Mouse (Mus musculus) MEL (cell line): ENCODE results near the gene Secisbp2. TPM values are rescaled to one million over a fixed set of nuclear protein-coding genes. Genes with fewer than 3 reads are reported as not detected.

Experiments
- DNase-seq: peaks from one replicate; pipeline ENCODE4 v3.0.0; 2011; ENCODE audit warnings: low read depth, low spot score
- H3K27ac ChIP-seq: 2 replicates; pipeline ENCODE4 v1.5.1; 2012; ENCODE audit warnings: low read depth, mild to moderate bottlenecking, control low read depth, low read length, moderate library complexity; ENCODE audit not compliant: control insufficient read depth
- H3K27me3 ChIP-seq, 2 experiments: fragments of 150-350 bp in 1 of 2; sonication (generic) in 1 of 2; 2 replicates each; pipeline ENCODE4 v1.6.1; 2012; ENCODE audit warnings: low read length in 2 of 2, mild to moderate bottlenecking in 2 of 2, improper control_type of control experiment in 1 of 2, moderate library complexity in 1 of 2; ENCODE audit not compliant: insufficient read depth in 2 of 2, control insufficient read depth in 1 of 2
- H3K36me3 ChIP-seq, 2 experiments: 2 replicates each; pipeline ENCODE4 v1.6.1; 2012 to 2014; ENCODE audit warnings: low read length in 2 of 2, improper control_type of control experiment in 1 of 2, inconsistent platforms in 1 of 2, mild to moderate bottlenecking in 1 of 2; ENCODE audit not compliant: insufficient read depth in 2 of 2, control insufficient read depth in 1 of 2
- H3K4me1 ChIP-seq, 2 experiments: fragments of 150-350 bp in 1 of 2; sonication (generic) in 1 of 2; 2 replicates each; pipeline ENCODE4 v1.6.1; 2012; ENCODE audit warnings: low read length in 2 of 2, improper control_type of control experiment in 1 of 2, mild to moderate bottlenecking in 1 of 2; ENCODE audit not compliant: insufficient read depth in 2 of 2, control insufficient read depth in 1 of 2
- H3K4me3 ChIP-seq, 2 experiments: fragments of 150-350 bp in 1 of 2; sonication (generic) in 1 of 2; 2 replicates each; pipeline ENCODE4 v1.5.1; 2012; ENCODE audit warnings: low read depth in 2 of 2, low read length in 2 of 2, mild to moderate bottlenecking in 2 of 2, moderate library complexity in 2 of 2, control low read depth in 1 of 2, improper control_type of control experiment in 1 of 2; ENCODE audit not compliant: control insufficient read depth in 1 of 2, insufficient read depth in 1 of 2
- H3K79me2 ChIP-seq: 2 replicates; pipeline ENCODE4 v1.6.1; 2012; ENCODE audit warnings: mild to moderate bottlenecking, low read length, moderate library complexity; ENCODE audit not compliant: control insufficient read depth, poor library complexity, insufficient read depth
- H3K9ac ChIP-seq: 2 replicates; pipeline ENCODE4 v1.6.1; 2012; ENCODE audit warnings: low read depth, mild to moderate bottlenecking, control low read depth, low read length, moderate library complexity; ENCODE audit not compliant: control insufficient read depth, poor library complexity, severe bottlenecking
- H3K9me3 ChIP-seq: fragments of 150-350 bp; sonication (generic); replicated peaks from 2 replicates; pipeline ENCODE4 v1.6.1; 2012; ENCODE audit warnings: mild to moderate bottlenecking, low read length, improper control_type of control experiment, moderate library complexity; ENCODE audit not compliant: insufficient read depth
- BHLHE40 ChIP-seq: IDR thresholded peaks from 2 replicates; pipeline ENCODE4 v1.6.1; 2012; ENCODE audit warnings: low read depth, mild to moderate bottlenecking, inconsistent platforms, low read length, improper control_type of control experiment, borderline replicate concordance
- CHD1 ChIP-seq: IDR thresholded peaks from 2 replicates; pipeline ENCODE4 v1.6.1; 2012; ENCODE audit warnings: low read depth, mild to moderate bottlenecking, inconsistent platforms, low read length, improper control_type of control experiment
- CTCF ChIP-seq, 3 experiments: IDR thresholded peaks in 2 of 3; conservative IDR thresholded peaks in 1 of 3; 2 replicates each; pipeline ENCODE4 v1.5.1; 2011 to 2012; ENCODE audit warnings: low read length in 3 of 3, low read depth in 2 of 3, mild to moderate bottlenecking in 2 of 3, improper control_type of control experiment in 1 of 3, inconsistent platforms in 1 of 3, mixed read lengths in 1 of 3, moderate library complexity in 1 of 3; ENCODE audit not compliant: control insufficient read depth in 1 of 3, insufficient read depth in 1 of 3, poor library complexity in 1 of 3, severe bottlenecking in 1 of 3
- E2F4 ChIP-seq: IDR thresholded peaks from 2 replicates; pipeline ENCODE4 v1.6.1; 2011; ENCODE audit warnings: low read depth, low read length, improper control_type of control experiment, borderline replicate concordance
- ELF1 ChIP-seq: IDR thresholded peaks from 2 replicates; pipeline ENCODE4 v1.6.1; 2014; ENCODE audit warnings: low read depth, mild to moderate bottlenecking, inconsistent platforms, low read length, improper control_type of control experiment, moderate library complexity
- EP300 ChIP-seq, 2 experiments: IDR thresholded peaks; 2 replicates each; pipeline ENCODE4 v1.6.1; 2011; ENCODE audit warnings: improper control_type of control experiment in 2 of 2, low read length in 2 of 2, low read depth in 1 of 2, mild to moderate bottlenecking in 1 of 2
- ETS1 ChIP-seq: IDR thresholded peaks from 2 replicates; pipeline ENCODE4 v1.6.1; 2012; ENCODE audit warnings: low read depth, mild to moderate bottlenecking, inconsistent platforms, low read length, improper control_type of control experiment, moderate library complexity
- GABPA ChIP-seq: IDR thresholded peaks from 2 replicates; pipeline ENCODE4 v1.6.1; 2012; ENCODE audit warnings: low read depth, mild to moderate bottlenecking, inconsistent platforms, low read length, improper control_type of control experiment, moderate library complexity
- GATA1 ChIP-seq: IDR thresholded peaks from 2 replicates; pipeline ENCODE4 v1.6.1; 2011; ENCODE audit warnings: low read depth, low read length, improper control_type of control experiment
- JUND ChIP-seq: IDR thresholded peaks from 2 replicates; pipeline ENCODE4 v1.6.1; 2011; ENCODE audit warnings: low read depth, mild to moderate bottlenecking, improper control_type of control experiment, low read length
- MAFK ChIP-seq: IDR thresholded peaks from 2 replicates; pipeline ENCODE4 v1.6.1; 2011; ENCODE audit warnings: low read depth, mild to moderate bottlenecking, low read length, improper control_type of control experiment, borderline replicate concordance
- MAX ChIP-seq: IDR thresholded peaks from 2 replicates; pipeline ENCODE4 v1.6.1; 2011; ENCODE audit warnings: low read length, improper control_type of control experiment
- MAZ ChIP-seq: IDR thresholded peaks from 2 replicates; pipeline ENCODE4 v1.6.1; 2012; ENCODE audit warnings: low read depth, mild to moderate bottlenecking, inconsistent platforms, low read length, improper control_type of control experiment
- MXI1 ChIP-seq: IDR thresholded peaks from 2 replicates; pipeline ENCODE4 v1.6.1; 2011; ENCODE audit warnings: mild to moderate bottlenecking, low read depth, low read length, improper control_type of control experiment
- MYB ChIP-seq: IDR thresholded peaks from 2 replicates; pipeline ENCODE4 v1.6.1; 2011; ENCODE audit warnings: mild to moderate bottlenecking, low read depth, low read length, improper control_type of control experiment
- MYC ChIP-seq: IDR thresholded peaks from 2 replicates; pipeline ENCODE4 v1.6.1; 2011; ENCODE audit warnings: low read depth, mild to moderate bottlenecking, low read length, improper control_type of control experiment, moderate library complexity
- NRF1 ChIP-seq: IDR thresholded peaks from 2 replicates; pipeline ENCODE4 v1.6.1; 2014; ENCODE audit warnings: low read depth, mild to moderate bottlenecking, inconsistent platforms, low read length, improper control_type of control experiment, moderate library complexity; ENCODE audit not compliant: poor library complexity, insufficient read depth, severe bottlenecking
- POLR2AphosphoS5 ChIP-seq: IDR thresholded peaks from 2 replicates; pipeline ENCODE4 v1.6.1; 2012; ENCODE audit warnings: low read depth, borderline replicate concordance, mild to moderate bottlenecking, inconsistent platforms, low read length, moderate library complexity, mixed read lengths
- RCOR1 ChIP-seq: IDR thresholded peaks from 2 replicates; pipeline ENCODE4 v1.6.1; 2012; ENCODE audit warnings: low read depth, mild to moderate bottlenecking, inconsistent platforms, low read length, improper control_type of control experiment
- SIN3A ChIP-seq: IDR thresholded peaks from 2 replicates; pipeline ENCODE4 v1.6.1; 2012; ENCODE audit warnings: low read length, improper control_type of control experiment, inconsistent platforms
- SMC3 ChIP-seq: IDR thresholded peaks from 2 replicates; pipeline ENCODE4 v1.6.1; 2011; ENCODE audit warnings: low read depth, low read length, improper control_type of control experiment
- TAL1 ChIP-seq: IDR thresholded peaks from 2 replicates; pipeline ENCODE4 v1.6.1; 2012; ENCODE audit warnings: mild to moderate bottlenecking, inconsistent platforms, low read length, moderate library complexity, mixed read lengths
- TCF12 ChIP-seq: IDR thresholded peaks from 2 replicates; pipeline ENCODE4 v1.6.1; 2014; ENCODE audit warnings: low read depth, mild to moderate bottlenecking, inconsistent platforms, low read length, improper control_type of control experiment, moderate library complexity
- UBTF ChIP-seq: IDR thresholded peaks from 2 replicates; pipeline ENCODE4 v1.6.1; 2012; ENCODE audit warnings: low read depth, mild to moderate bottlenecking, inconsistent platforms, low read length, improper control_type of control experiment, moderate library complexity, borderline replicate concordance; ENCODE audit not compliant: insufficient read depth
- USF1 ChIP-seq: IDR thresholded peaks from 2 replicates; pipeline ENCODE4 v1.6.1; 2014; ENCODE audit warnings: low read depth, mild to moderate bottlenecking, inconsistent platforms, low read length, improper control_type of control experiment, moderate library complexity
- USF2 ChIP-seq, 2 experiments: IDR thresholded peaks; 2 replicates each; pipeline ENCODE4 v1.6.1; 2011 to 2012; ENCODE audit warnings: improper control_type of control experiment in 2 of 2, low read length in 2 of 2, borderline replicate concordance in 1 of 2, inconsistent platforms in 1 of 2, low read depth in 1 of 2, mild to moderate bottlenecking in 1 of 2; ENCODE audit not compliant: insufficient read depth in 1 of 2
- ZC3H11A ChIP-seq: IDR thresholded peaks from 2 replicates; pipeline ENCODE4 v1.6.1; 2012; ENCODE audit warnings: low read depth, mild to moderate bottlenecking, inconsistent platforms, low read length, improper control_type of control experiment
- ZNF384 ChIP-seq: IDR thresholded peaks from 2 replicates; pipeline ENCODE4 v1.6.1; 2012; ENCODE audit warnings: low read depth, mild to moderate bottlenecking, inconsistent platforms, low read length, improper control_type of control experiment
- polyA plus RNA-seq, 2 experiments: library from polyadenylated mRNA; stranded (reverse) in 1 of 2; unstranded in 1 of 2; fragments of >175 nt in 1 of 2; fragments of >200 nt in 1 of 2; gene quantifications; 2 replicates each; pipeline versions ENCODE4 v1.2.1 to v1.2.4; 2012; ENCODE audit warnings: low replicate concordance in 2 of 2, low read depth in 1 of 2; ENCODE audit not compliant: insufficient read length in 2 of 2, insufficient read depth in 1 of 2, missing spikeins in 1 of 2
- total RNA-seq: library from RNA; depleted of rRNA; stranded (reverse); fragments of 300-350 nt; gene quantifications from 2 replicates; pipeline ENCODE4 v1.2.3, GENCODE M21; 2012

Secisbp2 gene
- total and polyA plus RNA-seq, 3 experiments: 26.0 to 76.4 (median 28.5) TPM

DNA sequence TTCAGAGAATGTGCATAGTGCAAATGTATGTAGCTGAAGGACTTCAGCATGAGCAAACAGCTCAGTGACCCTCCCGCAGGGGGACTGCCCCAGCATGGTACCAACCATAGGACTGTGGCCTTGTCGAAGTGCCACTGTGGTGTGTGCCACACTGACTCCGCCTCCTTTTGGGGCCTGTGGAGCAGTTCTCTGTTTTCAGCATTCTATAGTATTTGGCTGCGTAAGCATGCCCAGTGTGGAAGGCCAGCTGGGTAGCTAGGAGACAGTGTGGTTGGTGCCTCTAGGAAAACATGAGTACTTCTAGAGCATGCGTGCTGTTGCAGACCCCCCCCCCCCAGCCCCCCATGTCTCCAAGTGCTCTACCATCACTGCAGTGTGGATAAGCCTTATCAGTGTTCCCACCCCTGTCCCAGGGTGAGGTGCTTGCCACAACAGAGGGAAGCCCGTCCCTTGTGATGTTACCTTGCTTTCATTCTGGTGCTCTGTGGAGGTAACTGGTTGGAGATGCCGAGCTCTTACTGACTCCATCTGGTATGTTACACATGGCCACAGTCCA is 26.2 kb downstream of the Secisbp2 start:
- Histone ChIP-seq H3K79me2 (no peaks in the 10 kb centered on the region), H3K9me3 (no peaks in the 10 kb centered on the region), H3K36me3 (peaks cover 27% of the 10 kb centered on the region in 2 experiments), H3K4me1 (peaks cover 11 to 25% of the 10 kb centered on the region in 2 experiments), H3K27me3 (no peaks in the 10 kb centered on the region), H3K27ac (peak overlapping the region; percentile 44), H3K9ac (no peak overlapping the region), H3K4me3 (no peak overlapping the region)
- DNase-seq: peak; percentile 71
- TF ChIP-seq ELF1: 0 out of 2 replicates have a peak, but pooled peaks have one; percentile 10
- TF ChIP-seq NRF1: peak; percentile 76
- no peak for TF ChIP-seq CHD1
- peak; percentile 89 for TF ChIP-seq MAZ
- TF ChIP-seq TCF12: peak; percentile 88
- no peak for TF ChIP-seq E2F4
- no peak for TF ChIP-seq MYC
- TF ChIP-seq POLR2AphosphoS5: no peak
- TF ChIP-seq ZC3H11A: 0 out of 2 replicates have a peak, but pooled peaks have one; percentile 14
- peak; percentile 25; the same call in 1 of the 2 replicates for TF ChIP-seq RCOR1
- TF ChIP-seq SMC3: 0 out of 2 replicates have a peak, but pooled peaks have one; percentile 12
- TF ChIP-seq MXI1: peak; percentile 49
- peak; percentile 51 to 79 for TF ChIP-seq EP300 (IDR thresholded peaks at IDR 0.05; ENCODE audit: low read depth in 1 of 2, low read length in 2 of 2)
- no peak for TF ChIP-seq USF2 (IDR thresholded peaks at IDR 0.05; ENCODE audit: borderline replicate concordance in 1 of 2, insufficient read depth in 1 of 2, low read depth in 1 of 2, low read length in 2 of 2)
- TF ChIP-seq MAFK: peak; percentile 59; the same call in 1 of the 2 replicates
- no peak for TF ChIP-seq GABPA
- TF ChIP-seq GATA1: peak; percentile 52; the same call in 1 of the 2 replicates
- peak; percentile 75 for TF ChIP-seq ETS1
- peak; percentile 70 for TF ChIP-seq TAL1

- no peak for DNase-seq
- Histone ChIP-seq H3K4me3 (no peak overlapping the region), H3K27me3 (no peaks in the 10 kb centered on the region), H3K79me2 (no peaks in the 10 kb centered on the region), H3K9me3 (no peaks in the 10 kb centered on the region), H3K36me3 (peaks cover 27 to 28% of the 10 kb centered on the region in 2 experiments), H3K4me1 (peaks cover 11 to 25% of the 10 kb centered on the region in 2 experiments), H3K9ac (no peak overlapping the region), H3K27ac (no peak overlapping the region)
- TF ChIP-seq JUND (no peak), UBTF (no peak), TAL1 (no peak), MAX (no peak), GATA1 (no peak), CTCF (IDR thresholded peaks at IDR 0.05 in 2 of 3, conservative IDR thresholded peaks at IDR 0.05 in 1 of 3; ENCODE audit: control insufficient read depth in 1 of 3, insufficient read depth in 1 of 3, low read depth in 2 of 3, low read length in 3 of 3, poor library complexity in 1 of 3, severe bottlenecking in 1 of 3) (no peak), MXI1 (no peak), MAFK (no peak), USF2 (IDR thresholded peaks at IDR 0.05; ENCODE audit: borderline replicate concordance in 1 of 2, insufficient read depth in 1 of 2, low read depth in 1 of 2, low read length in 2 of 2) (no peak), ZNF384 (no peak), BHLHE40 (no peak), SIN3A (no peak), GABPA (no peak), TCF12 (no peak), USF1 (no peak), POLR2AphosphoS5 (no peak), EP300 (IDR thresholded peaks at IDR 0.05; ENCODE audit: low read depth in 1 of 2, low read length in 2 of 2) (no peak), MYB (no peak), E2F4 (no peak)
These were observed 27.2 kb downstream of the Secisbp2 start for GRCm38 (mm10) chr13:51678687-51679086.
